Mouse (Mus musculus) thymus, postnatal 14 days (tissue): Measurements from ENCODE around the gene Myl10.
A peak's percentile ranks its signal among the peaks of the same experiment; 100 is the strongest.
"Not testable (repeated sequence)": the region's sequence is repeated elsewhere in the genome, so short reads cannot be mapped to it uniquely, and the experiment has no call there.

Experiments
- DNase-seq: peaks from one replicate; pipeline ENCODE4 v3.0.0; 2021

Myl10 gene

DNA sequence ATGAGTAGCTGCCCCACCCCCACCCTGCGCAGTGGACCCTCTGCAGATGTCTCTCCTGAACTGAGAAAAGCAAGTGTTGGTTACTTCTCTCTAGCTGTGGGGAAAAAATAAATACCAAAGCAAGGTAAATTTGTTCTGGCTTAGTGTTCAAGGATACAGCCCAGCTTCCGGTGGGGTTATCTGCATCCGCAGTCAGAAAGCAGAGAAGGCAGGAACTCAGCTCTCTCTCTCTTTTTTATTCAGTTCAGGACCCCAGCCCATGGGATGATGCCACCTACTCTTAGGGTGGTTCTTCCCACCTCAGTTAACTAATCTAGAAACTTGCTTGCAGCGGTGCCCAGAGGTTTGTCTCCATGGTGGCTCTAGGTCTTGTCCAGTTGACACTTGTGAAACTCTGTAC, at the start of gene Myl10:
TSS of gene Myl10 (plus strand) at position 363 of the 400 bp plus-strand sequence.
- DNase-seq, result peak; percentile 48

DNA sequence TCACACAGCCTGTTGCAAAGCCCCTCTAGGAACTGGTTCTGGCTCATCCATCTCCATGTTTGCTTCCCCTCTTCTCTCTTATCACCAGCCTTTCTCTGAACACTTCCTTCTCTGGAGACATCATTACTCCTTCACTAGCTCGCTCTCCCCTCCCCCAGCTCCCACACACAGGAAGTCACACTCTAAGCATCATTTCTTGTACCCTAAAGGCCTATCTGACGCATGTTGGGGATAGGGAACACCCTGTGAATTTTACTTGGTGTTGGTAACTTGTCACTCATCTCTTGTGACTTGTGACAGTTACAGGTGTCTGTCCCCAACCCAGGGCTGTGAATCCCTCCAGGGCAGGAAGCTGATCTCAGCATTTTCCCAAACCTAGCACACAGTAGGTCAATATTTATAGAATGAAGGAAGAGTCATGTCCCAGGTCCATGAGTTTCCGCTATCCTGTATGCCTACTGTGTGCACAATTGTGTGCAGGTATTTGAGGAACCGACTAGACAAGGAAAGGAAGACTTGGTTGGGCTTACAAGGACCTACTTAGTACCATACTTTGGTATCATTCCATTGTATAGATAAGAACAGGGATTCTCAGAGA, 46.1 kb upstream of the Myl10 start:
- DNase-seq, result peak; percentile 53

DNA sequence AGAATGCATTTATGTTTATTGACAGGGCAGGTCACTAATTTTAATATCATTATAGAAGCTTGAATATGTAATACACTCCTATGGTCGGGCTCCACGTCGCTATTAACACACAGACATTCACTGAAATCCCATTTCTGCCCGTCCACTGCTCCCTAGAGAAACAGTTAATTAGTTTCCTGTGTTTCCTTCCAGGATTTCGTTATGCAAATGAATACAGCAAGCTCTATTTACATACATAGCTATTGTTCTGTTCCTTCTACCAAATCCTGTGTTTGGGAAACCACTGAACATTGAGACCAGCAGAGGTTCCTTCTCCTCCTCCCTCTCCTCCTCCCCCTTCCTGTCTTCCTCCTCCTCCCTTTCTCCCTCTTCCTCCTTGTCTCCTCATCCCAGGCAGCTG, 43.9 kb upstream of the Myl10 start:
- DNase-seq, result no peak

DNA sequence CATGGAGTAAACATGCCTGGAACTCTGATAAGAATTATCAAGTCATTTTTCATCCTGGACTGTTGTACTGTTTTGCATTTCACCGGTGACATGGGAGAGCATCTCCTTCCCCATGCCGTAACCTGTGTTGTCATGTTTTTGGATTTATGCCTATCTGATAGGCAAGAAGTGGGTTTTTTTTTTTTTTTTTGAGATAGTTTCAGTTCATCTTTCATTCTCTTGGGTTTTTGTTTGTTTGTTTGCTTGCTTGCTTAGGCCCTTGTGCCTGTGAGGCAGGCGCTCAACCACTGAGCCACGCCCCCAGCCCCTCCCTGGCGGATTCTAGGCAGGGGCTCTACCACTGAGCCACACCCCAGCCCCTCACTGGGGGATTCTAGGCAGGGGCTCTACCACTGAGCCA, 43.3 kb upstream of the Myl10 start:
- DNase-seq, result no peak

DNA sequence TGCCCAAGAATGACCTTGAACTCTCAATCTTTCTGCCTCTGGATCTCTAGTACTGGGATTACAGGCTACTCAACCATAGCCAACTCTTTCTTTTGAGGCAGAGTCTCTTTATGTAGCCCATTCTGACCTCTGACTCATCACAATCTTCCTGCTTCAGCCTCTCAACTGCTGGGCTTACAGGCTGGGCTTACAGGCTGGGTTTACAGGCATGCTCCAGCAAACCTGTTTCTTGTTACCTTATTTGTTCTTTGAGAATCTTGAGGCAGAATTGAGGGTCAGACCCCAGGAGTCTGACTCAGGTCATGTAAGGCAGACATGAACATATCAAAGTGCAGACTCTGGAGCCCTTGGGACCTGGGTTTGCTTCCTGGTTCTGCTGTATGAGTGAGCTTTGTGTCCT, 38.5 kb upstream of the Myl10 start:
- DNase-seq, result no peak

DNA sequence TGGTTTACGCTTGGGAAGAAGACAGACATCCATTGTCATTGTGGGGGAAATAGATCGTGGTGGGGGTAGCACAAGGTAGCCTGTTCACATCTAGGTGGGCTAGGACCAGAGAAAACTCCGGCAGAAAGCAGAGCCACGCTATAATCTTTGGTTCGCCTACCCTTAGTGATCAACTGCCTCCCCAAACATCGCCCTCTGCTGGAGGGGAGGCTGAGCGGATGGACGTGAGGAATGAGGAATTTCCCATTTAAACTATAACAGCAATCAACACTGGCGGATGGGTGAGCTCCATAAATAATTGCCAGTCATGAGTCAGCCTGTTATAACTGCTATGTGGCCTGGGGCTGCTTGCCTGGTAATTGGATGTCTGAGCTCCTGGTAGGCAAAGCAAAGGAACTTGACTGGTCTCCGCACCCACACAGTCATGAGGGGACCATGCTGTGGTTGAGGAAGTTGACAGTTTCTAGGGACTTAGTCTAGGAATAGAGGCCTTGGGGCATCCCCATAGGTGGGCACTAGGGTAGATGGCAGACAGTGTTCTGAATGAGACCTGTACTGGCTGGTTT, 36.0 kb upstream of the Myl10 start:
- DNase-seq, result peak; percentile 31

DNA sequence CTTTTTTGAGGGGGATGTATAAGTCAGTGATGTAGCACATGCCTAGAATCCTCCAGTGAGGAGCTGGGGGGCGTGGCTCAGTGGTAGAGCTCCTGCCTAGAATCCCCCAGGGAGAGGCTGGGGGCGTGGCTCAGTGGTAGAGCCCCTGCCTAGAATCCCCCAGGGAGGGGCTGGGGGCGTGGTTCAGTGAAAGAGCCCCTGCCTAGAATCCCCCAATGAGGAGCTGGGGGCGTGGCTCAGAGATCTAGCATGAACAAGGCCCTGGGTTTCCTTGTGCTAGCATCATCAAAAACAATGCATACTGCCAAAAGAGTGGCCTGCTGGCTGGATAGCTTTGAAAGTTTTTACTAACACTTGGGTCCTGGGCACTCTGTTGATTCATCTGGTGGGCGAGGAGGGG, 32.2 kb upstream of the Myl10 start:
- DNase-seq, result not testable (repeated sequence)

DNA sequence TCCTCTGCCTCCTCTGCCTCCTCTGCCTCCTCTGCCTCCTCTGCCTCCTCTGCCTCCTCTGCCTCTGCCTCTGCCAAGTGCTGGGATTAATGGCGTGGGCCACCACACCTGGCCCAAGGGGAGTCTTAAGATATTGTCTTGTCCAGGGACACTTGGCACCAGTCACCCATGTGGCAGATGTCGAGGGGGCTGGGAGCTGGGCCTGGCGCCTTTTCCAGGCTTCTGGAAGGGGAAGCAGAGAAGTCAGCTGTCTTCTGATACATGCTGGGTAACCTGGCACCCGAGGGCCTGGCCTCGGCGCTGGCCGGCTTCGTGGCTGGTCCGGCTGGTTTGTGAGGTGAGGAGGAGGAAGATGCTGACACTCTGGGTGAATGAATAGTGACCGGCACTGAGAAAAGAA, 30.7 kb upstream of the Myl10 start:
- no peak for DNase-seq

DNA sequence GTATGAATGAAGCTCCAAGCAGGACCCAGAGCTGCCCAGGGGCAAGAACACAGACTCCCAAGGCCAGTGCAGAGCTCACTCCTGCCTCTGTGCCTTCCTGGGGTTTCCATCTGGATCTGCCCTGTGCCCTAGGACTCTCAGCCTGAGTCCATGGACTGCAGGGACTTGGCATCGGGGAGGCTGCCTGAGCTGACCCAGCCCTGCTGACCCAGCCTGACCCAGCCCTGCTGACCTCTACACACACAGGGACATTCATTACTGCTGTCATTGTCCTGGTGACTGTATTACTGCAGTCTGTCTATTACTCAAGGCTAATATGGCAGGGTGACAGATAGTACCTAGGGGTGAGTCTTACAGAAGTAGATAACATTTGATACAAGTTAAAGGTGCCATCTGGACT, 30.1 kb upstream of the Myl10 start:
- no peak for DNase-seq

DNA sequence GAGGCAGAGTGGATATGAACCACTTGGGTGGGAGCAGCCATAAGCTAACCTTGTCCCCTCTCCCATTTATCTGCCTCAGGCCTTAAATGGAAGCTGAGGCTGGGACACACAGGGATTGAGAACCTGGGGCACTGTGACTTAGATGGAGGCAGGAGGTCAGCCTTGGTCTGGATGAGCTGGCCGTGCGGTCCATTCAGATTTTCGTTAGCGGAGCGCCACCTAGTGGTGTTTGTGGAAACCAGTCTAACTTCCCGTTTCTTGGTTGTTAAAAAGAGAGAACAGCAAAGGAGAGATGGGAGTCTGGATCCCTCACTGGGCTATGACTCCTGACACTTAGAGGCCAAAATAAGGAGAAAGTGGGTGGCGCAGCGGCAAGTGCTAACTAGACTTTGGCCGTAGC, 28.4 kb upstream of the Myl10 start:
- peak; percentile 73 for DNase-seq

DNA sequence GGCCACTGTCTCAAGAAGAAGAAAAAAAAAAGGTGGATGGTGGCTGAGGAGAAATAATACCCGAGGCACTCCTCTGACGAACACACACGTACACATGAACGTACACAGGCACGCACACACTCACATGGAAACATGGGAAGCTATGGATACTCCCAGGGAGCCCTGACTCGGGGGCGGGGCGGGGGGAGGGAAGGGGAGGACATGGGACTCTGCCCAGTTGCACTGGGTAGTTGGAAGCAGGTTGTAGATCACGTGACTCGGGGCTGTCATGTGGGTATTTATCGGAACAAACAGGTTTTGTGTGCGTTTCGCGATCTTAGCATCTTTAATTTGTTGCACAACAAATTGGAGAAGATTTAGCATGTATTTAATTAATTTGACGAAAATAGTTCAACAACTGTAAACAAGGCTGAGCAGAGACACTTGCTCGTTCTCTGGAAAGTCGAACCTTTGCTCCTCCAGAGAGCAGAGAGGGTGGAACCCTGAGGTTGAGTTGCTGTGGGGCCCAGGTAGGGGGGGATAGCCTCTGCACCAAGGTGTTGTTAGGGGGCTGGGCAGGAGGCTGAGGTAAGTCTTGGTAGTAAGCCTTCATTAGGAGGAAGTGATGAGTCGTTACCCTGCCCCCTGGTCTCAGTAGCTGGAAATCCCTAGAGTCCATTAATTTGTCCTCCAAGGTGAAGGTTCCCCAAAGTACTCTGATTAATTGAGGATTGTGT, 16.5 kb upstream of the Myl10 start:
- no peak for DNase-seq

DNA sequence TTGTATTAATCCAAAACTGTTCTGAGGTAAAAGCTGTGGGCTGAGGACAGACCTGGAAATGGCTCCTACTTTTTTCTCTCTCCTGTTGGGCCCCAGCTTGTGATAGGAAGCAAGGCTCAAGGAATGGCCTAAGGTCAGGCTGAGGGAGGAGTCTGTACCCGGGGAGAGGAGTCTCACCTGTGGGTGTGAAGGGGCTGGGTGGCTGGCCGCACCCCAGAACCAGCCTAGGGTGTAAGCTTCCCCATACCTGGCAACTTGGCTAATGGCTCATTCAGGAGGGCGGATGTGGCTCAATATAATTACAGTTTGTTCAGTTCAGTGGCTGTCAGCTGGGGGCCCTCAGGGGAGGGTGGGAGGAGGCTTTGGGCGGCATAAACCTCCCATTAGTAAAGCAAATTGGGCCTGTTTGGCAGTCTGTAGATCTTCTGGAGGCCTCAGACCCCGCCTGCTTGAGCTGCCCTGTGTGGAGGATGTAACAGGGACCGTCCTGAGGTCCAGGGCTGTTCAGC, 14.1 kb upstream of the Myl10 start:
- no peak for DNase-seq

DNA sequence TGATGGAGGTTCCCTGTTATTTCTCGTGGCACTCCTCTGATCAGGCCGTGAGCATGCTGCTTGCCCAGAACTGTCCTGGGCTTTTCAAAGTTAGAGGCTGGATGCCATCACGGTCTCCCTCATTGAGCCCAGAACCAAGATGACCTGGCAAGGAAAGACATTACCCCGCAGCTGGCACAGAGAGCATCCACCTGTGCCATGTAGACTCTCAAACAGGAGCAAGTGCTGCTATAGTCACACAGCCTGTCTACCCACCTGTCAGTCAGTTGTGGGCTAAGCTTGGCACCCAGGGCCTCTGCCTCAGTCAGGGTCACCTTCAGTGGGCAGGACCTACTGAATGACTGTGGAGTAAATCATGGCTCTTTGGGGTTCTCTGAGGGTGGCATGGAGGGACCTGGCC, 6.6 kb upstream of the Myl10 start:
- no peak for DNase-seq

DNA sequence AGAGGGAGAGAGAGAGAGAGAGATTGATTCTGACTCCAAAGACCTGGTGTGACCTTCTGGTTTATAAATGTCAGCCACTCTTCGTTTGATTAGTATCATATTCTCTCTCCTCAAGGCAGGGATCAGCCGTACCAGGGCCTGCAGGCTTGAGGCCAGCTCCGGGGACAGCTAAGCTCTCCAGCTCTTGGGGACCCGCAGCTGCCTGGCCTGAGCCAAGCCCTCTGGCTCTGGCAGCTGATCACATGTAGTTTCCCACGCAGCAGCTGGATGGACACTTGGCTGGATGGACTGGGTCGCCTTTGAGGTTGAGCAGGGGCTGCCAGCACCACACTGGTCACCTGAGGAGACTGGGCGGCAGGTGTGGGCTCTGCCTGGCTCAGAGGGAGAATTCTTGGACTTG, 5.4 kb upstream of the Myl10 start:
- DNase-seq, result no peak

DNA sequence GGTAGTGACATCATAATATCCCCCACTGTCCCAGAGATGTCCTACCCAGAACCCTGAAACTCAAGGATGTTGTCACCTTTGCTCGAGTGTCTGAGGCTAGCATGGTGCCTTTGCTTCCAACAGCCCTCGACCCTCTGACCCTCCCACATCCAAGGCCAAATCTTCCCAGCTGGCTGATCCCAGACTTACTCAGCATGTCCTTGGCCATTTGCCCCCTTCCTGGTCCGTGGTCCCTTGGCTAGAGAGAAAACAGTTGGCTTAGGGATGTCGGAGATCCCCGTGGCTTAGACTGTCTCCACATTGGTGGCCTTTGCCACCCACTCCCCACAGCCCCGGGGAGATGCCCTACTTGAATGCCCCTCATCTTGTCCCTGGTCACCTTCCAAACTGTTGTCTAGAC, 4.1 kb upstream of the Myl10 start:
- no peak for DNase-seq

DNA sequence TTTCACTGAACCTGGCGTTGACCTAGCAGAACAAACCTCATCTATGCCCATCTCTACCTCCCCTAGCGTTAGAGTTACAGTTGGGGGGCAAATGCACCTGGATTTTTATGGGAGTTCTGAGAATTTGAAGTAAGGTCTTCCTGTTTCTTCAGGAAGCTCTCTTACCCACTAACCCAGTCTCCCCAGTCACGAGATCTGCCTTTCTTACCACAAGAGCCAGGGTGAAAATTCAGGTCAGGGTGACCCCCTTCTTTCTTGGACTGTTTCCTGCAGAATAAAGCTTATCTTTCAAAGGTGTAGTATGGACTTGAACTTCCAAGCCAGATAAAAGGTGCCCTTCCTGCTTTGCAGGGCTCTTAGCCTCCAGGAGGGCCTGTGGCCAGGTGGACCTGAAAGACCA, 1.8 kb upstream of the Myl10 start:
- DNase-seq, result peak; percentile 35

DNA sequence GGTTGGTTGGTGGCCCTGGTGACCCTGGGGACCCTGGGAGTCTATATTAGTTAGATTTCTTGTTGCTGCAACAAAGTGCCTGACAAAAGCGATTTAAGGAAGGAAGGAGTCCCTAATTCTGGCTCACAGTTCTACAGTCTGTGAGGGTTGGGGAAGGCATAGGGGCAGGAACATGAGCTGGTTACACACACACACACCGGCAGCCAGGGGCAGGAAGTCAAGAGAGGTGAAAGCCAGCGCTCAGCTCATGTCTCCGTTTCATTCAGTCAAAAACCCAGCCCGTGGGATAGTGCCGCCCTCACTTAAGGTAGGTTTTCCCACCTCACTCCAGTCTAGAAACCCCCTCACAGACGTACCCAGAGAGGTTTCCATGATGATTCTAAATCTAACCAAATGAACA, 472 bp downstream of the Myl10 start:
- DNase-seq, result peak; percentile 56

DNA sequence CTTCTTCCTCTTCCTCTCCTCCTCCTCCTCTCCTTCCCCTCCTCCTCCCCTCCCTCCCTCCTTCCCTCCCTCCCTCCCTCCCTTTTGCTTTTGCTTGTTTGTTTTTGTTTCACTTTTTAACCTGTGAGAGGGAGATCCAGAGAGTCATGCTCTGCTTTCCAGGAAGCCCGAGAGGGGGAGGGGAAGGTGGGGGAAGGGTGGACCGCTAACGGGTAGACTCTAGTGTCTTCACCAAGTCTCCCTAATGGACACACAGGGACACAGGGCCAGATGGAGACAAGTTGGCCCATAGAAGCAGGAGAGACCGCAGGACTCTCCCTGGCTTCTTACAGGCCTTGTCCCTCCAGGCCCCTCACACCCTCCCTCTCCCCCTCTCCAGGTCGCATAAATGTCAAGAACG, 2.0 kb downstream of the Myl10 start:
- peak; percentile 46 for DNase-seq

DNA sequence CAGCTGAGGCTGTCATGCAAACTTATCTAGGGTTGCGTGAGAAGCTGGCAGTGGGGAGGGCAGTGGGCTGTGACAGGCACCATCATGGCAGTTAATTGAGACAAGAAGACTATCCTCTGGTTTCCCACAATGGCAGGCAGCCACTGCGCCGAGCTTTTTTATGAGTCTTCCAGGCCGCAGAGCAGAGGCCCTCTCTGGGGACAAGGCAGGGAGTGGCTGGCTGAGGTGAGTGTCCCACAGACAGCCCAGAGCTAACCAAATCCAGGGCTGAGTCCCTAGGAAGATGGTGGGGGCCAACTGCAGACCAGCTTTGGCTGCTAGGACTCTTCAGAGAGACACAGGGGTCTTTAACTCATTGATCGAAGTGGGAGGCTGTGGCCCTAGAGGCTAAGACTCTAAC, 3.6 kb downstream of the Myl10 start:
- DNase-seq, result no peak

DNA sequence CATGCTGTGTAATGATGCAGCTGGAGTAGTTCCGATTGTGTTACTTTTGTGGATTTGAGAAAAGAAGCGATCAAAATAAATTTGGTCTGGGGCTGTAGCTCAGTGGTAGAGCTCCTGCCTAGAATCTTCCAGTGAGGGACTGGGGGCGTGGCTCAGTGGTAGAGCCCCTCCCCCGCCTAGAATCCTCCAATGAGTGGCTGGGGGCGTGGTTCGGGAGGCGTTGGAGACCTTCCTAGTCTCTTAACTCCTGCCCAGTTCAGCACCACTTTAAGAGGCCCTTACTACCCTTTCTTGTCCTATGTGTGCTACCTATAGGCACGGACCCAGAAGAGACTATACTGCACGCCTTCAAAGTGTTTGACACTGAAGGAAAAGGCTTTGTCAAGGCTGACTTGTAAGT, 4.7 kb downstream of the Myl10 start:
- DNase-seq, result no peak

DNA sequence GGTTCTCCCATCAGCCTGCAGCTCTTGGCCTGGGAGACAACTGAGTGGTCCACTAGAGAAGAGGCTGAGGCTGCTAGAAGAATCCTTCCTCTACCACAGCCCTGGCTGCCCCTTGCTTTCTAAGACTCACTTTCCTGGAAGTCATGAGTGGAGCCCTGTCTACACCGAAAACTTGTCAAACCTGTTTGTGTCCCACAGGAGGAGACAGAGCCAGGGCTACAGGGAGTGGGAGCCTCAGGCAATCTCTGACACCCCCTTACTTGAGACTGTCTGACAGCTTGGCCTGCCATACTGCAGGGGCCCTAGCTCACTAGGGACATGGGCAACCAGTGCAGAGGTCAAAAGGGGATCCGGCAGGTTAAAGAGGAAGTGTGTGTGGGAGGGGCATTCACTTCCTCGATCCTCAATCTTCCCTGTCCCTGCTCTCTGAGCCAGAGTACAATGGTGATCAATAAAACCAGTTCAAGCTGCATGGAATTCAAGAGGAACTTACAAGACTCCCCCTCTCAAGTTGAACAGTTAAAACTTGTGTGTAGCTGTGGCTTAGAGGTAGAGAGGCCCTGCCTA, 9.3 kb downstream of the Myl10 start:
- DNase-seq, result no peak

DNA sequence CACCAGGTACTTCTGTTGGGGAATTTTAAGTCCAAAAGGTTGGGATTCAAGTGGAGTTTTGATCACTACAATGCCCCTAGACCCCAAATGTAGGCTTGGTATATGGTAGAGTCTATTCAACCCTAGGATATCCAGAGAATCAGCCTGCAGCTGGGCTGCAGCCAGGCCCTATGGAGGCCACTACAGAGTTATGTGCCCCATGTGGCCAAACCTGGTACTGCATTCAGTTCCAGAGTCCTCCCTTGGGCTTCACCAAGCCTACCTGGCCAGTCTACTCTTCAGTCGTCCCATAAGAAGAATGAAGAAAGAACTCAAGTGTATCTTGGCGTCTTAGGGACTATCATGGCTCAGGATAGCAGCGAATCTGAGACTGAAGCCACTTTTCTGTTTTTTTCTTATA, 10.8 kb downstream of the Myl10 start:
- peak; percentile 85 for DNase-seq

DNA sequence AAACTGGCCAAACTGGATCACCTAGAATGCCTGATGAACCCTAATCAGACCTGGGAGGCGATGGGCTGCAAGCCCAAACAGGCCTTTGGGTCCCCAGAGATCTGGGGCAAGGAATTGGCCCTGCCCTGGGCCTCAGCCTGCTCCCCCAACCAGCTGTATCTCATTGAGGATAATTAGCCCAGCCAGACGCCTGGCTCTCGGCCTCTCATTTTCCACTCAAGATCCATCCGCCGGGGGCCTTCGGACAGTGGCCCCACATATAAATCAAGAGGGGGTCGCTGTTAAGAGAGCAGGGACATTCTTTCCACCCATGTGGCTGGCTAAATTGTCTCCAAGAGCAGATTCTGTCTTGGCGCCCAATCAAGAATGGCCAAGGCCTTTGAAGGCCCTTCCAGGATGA, 11.2 kb downstream of the Myl10 start:
- no peak for DNase-seq

DNA sequence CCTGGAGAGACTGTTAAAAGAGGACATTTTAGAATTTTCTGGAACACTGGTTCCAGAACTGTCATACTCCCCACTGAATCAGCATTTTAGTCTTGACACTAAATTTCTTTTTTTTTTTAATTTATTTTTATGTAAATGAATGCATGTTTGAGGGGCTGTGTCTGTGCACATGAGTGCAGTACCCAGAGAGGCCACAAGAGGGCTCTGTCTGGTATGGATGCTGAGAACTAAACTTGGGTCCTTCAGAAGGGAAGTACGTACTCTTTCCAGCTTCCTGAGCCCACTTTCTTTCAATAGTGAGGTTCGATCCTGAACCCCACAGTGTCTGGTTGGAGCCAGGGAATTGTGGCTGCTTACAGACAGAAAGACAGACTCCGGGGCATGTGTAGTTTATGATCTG, 12.6 kb downstream of the Myl10 start:
- DNase-seq, result peak; percentile 50
